Mouse (Mus musculus) embryonic facial prominence, embryonic 11.5 days (tissue): ENCODE data around the gene Ryr1. TPM values are rescaled to one million over a fixed set of nuclear protein-coding genes. Genes with fewer than 3 reads are reported as not detected.
A peak's percentile ranks its signal among the peaks of the same experiment; 100 is the strongest.
"Not testable (repeated sequence)": the region's sequence is repeated elsewhere in the genome, so short reads cannot be mapped to it uniquely, and the experiment has no call there.

Experiments used
- ATAC-seq: fragments of 200-750 bp; cut with Nextera tagmentation; replicated peaks from 2 replicates; pipeline ENCODE4 v1.8.0; 2017; ENCODE audit warnings: low read depth; ENCODE audit not compliant: insufficient number of reproducible peaks, low FRiP score, low TSS enrichment
- DNase-seq: peaks from one replicate; pipeline ENCODE4 v3.0.0-alpha.2; 2015; ENCODE audit warnings: low spot score
- H3K27ac ChIP-seq: fragments of 300-500 bp; sonication (generic); replicated peaks from 2 replicates; pipeline ENCODE4 v1.5.1; 2014; ENCODE audit warnings: mild to moderate bottlenecking, low read depth, low read length, control low read depth
- H3K27me3 ChIP-seq: fragments of 300-500 bp; sonication (generic); 2 replicates; pipeline ENCODE4 v1.6.1; 2014; ENCODE audit warnings: mild to moderate bottlenecking, low read length, moderate library complexity, mixed read lengths; ENCODE audit not compliant: control insufficient read depth, insufficient read depth
- H3K36me3 ChIP-seq: fragments of 300-500 bp; sonication (generic); replicated peaks from 2 replicates; pipeline ENCODE4 v1.6.1; 2014; ENCODE audit warnings: low read depth, mild to moderate bottlenecking, low read length, moderate library complexity, mixed read lengths; ENCODE audit not compliant: control insufficient read depth, insufficient read depth
- H3K4me1 ChIP-seq: fragments of 300-500 bp; sonication (generic); 2 replicates; pipeline ENCODE4 v1.6.1; 2014; ENCODE audit warnings: low read length, mixed read lengths; ENCODE audit not compliant: control insufficient read depth, insufficient read depth
- H3K4me2 ChIP-seq: fragments of 300-500 bp; sonication (generic); 2 replicates; pipeline ENCODE4 v1.6.1; 2014; ENCODE audit warnings: low read depth, mild to moderate bottlenecking, control low read depth, low read length, moderate library complexity
- H3K4me3 ChIP-seq: fragments of 300-500 bp; sonication (generic); 2 replicates; pipeline ENCODE4 v1.5.1; 2014; ENCODE audit warnings: low read depth, low read length, control low read depth
- H3K9ac ChIP-seq: fragments of 300-500 bp; sonication (generic); replicated peaks from 2 replicates; pipeline ENCODE4 v1.6.1; 2014; ENCODE audit warnings: mild to moderate bottlenecking, control low read depth, low read length
- H3K9me3 ChIP-seq: fragments of 300-500 bp; sonication (generic); replicated peaks from 2 replicates; pipeline ENCODE4 v1.6.1; 2016; ENCODE audit warnings: mild to moderate bottlenecking, low read length, inconsistent platforms, mixed read lengths; ENCODE audit not compliant: control insufficient read depth
- WGBS: fragments of 180-500 bp; shearing (Covaris S2); extraction: QIAGEN DNeasy Blood & Tissue Kit; methylation state at CpG from one replicate; pipeline ENCODE4 v1.1.7; 2014; 5-methylcytosine and 5-hydroxymethylcytosine counted together
- polyA plus RNA-seq: library from polyadenylated mRNA; unstranded; fragments of >200 nt; fragmentation: Nextera tagmentation; extraction: Ambion mirVana; gene quantifications from 2 replicates; pipeline ENCODE4 v1.2.1, GENCODE M21; 2014

Ryr1 gene
- polyA plus RNA-seq, 1 experiment from 2014 or later, result 0.98 TPM

DNA sequence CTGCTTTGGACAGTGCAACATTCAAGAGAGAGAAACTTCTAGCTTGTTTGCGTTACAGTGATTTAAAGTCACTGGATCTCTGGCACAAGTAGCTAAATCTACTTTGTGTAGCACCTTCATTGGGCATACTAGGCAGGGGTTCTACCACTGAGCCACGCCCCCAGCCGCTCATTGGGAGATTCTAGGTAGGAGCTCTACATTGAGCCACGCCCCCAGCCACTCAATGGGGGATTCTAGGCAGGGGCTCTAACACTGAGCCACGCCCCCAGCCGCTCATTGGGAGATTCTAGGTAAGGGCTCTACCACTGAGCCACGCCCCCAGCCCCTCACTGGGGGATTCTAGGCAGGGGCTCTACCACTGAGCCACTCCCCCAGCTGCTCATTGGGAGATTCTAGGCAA is 61.5 kb downstream of the Ryr1 start:
- WGBS, result 68% methylated on average over 7 of the region's 7 CpGs
- not testable (repeated sequence) for H3K4me2 ChIP-seq, H3K27ac ChIP-seq, H3K27me3 ChIP-seq, H3K36me3 ChIP-seq, H3K4me1 ChIP-seq, DNase-seq, H3K9me3 ChIP-seq, H3K9ac ChIP-seq, H3K4me3 ChIP-seq, ATAC-seq

DNA sequence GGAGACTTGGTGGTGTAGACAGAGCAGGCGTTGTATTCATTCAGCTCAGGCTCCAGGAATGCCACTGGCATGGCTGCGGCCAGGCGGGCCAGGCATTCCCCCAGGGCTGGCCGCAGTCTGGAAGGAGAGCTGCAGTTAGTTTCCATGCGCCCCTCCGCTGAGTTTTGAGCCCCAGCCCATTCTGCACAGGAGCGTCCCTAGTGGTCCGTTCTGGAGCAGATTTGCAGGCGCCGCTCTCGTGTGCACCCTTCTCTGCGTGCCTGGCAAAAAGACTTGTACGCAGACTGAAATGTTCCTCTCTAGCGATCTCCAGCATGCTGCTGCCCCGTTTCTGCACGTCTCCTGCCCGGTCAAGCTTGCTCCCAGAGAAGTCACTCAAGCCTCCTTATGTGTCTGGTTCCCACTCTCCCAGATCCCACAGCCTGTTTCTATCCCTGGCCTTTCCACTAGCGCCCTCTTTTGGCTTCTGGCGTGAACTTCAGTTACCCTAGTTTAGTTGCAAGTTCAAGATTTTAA is 63.4 kb downstream of the Ryr1 start:
- Histone ChIP-seq H3K27ac (no peak overlapping the region), H3K36me3 (no peaks in the 10 kb centered on the region), H3K9ac (no peak overlapping the region), H3K27me3 (no peaks in the 10 kb centered on the region), H3K4me3 (no peak overlapping the region), H3K4me2 (no peak overlapping the region), H3K9me3 (no peaks in the 10 kb centered on the region), H3K4me1 (0 out of 2 replicates have a peak, but pooled peaks cover 2% of the 10 kb centered on the region)
- DNase-seq, result peak; percentile 67
- ATAC-seq, result no peak; the same call in 1 of the 2 replicates
- WGBS, result 7% methylated on average over 19 of the region's 19 CpGs

DNA sequence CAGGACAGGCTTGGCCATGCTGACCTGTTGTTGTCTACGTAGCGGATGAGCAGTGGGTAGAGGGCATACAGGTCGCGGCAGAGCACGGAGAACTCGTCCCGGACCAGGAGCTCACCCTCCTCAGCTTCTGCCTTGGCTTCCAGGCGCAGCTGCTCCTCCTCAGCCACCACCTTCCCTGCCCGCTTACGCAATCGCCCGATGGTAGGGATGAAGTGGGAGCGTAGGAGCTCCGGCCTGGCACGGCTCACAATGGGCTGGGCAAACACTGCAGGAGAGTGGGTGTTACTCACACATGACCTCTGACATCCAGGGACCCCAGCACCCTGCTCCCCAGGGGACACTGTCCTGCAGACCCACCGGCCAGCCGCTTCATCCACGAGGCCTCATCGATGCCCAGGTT is 65.5 kb downstream of the Ryr1 start:
- WGBS, result 86% methylated on average over 19 of the region's 19 CpGs
- ATAC-seq (no peak), DNase-seq (no peak)
- Histone ChIP-seq H3K27ac (no peak overlapping the region), H3K9me3 (no peaks in the 10 kb centered on the region), H3K4me1 (0 out of 2 replicates have a peak, but pooled peaks cover 2% of the 10 kb centered on the region), H3K27me3 (no peaks in the 10 kb centered on the region), H3K4me2 (no peak overlapping the region), H3K36me3 (no peaks in the 10 kb centered on the region), H3K9ac (no peak overlapping the region), H3K4me3 (no peak overlapping the region)

DNA sequence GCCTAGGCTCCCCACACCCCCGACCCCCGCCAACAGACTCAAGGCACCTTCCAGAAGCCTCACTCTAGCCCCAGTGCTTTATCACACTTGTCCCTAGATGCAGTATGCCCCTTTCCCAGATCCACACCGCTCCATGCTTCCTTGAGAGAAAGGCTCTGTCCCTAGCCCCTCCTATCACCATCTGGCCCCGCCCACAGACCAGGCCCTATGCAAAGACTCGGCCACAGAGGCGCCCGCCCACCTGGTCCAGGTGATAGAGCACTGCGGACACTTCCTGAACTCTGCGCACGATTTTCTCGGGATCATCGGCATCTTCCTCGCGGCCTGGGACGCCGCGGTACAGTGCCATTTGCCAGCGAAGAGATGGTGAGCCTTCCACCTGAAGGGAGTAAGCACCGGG is 72.2 kb downstream of the Ryr1 start:
- no peak for ATAC-seq
- Histone ChIP-seq H3K9ac (no peak overlapping the region), H3K27me3 (peaks cover 21% of the 10 kb centered on the region), H3K4me3 (0 out of 2 replicates have a peak overlapping the region, but pooled peaks have one; percentile 9), H3K27ac (no peak overlapping the region), H3K4me1 (no peaks in the 10 kb centered on the region), H3K36me3 (no peaks in the 10 kb centered on the region), H3K9me3 (no peaks in the 10 kb centered on the region), H3K4me2 (peak overlapping the region; percentile 11; the same call in 1 of the 2 replicates)
- 6% methylated on average over 19 of the region's 19 CpGs for WGBS
- DNase-seq, result peak; percentile 11

DNA sequence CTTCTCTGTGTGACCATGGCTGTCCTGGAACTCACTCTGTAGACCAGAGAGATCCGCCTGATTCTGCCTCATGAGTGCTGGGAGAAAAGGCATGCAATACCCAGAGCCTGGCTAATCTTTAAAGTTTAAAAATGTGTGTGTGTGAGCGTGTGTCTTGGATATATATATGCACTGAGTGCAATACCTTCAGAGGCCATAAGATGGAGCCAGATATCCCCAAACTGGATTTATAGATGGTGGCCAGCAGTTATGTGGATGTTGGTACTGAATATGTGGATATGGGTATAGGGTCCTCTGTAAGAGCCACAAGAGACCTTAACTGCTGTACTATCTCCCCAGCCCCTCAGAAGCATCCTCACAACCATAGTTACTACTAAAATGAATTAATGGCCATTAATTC is 74.2 kb downstream of the Ryr1 start:
- no peak overlapping the region for H3K4me3 ChIP-seq
- 47% methylated on average over 2 of the region's 2 CpGs for WGBS
- peaks cover 21% of the 10 kb centered on the region for H3K27me3 ChIP-seq
- no peaks in the 10 kb centered on the region for H3K9me3 ChIP-seq
- ATAC-seq (no peak), DNase-seq (peak; percentile 71)
- no peak overlapping the region for H3K4me2 ChIP-seq
- no peaks in the 10 kb centered on the region for H3K36me3 ChIP-seq
- no peaks in the 10 kb centered on the region for H3K4me1 ChIP-seq
- H3K27ac ChIP-seq, result no peak overlapping the region
- no peak overlapping the region for H3K9ac ChIP-seq

DNA sequence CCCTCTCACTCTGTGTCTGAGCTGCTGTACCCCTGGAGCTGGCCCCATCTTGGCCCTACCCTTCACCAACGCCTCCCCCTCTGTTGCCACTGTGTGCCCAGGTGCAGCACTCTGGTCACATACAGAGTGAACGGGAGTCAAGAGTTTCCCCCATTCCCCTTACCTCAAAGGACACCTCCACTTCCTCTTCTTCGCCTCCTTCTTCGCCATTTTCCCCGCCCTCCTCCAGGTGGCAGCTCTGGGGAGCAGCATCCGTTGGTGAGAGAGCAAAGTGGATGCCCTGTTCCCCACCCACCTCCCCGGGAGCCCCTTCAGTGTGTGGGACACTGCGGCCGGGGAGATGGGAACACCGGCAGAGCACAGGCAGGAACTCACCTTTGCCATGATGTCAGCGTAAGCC is 76.4 kb downstream of the Ryr1 start:
- Histone ChIP-seq H3K9me3 (no peaks in the 10 kb centered on the region), H3K27me3 (peaks cover 17% of the 10 kb centered on the region), H3K4me1 (no peaks in the 10 kb centered on the region), H3K4me3 (no peak overlapping the region), H3K36me3 (no peaks in the 10 kb centered on the region), H3K27ac (no peak overlapping the region), H3K4me2 (no peak overlapping the region), H3K9ac (no peak overlapping the region)
- WGBS, result 75% methylated on average over 11 of the region's 11 CpGs
- DNase-seq (no peak), ATAC-seq (no peak)

DNA sequence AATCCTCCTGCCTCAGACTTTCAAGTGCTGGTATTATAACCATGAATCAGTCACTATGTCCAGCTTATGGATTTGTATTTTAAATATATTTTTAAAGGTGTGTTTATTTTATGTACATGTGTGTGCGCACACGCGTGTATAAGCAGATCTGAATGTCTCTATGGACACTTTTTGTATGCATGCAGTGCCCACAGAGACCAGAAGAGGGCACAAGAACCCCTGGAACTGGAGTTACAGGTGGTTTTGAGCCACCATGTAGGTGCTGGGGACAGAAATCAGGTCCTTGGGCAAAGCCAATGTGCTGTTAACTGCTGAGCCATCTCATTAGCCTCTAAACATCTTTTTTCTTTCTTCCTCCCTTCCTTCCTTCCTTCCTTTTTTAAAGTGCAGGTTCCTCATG is 76.9 kb downstream of the Ryr1 start:
- Histone ChIP-seq H3K9ac (no peak overlapping the region), H3K9me3 (no peaks in the 10 kb centered on the region), H3K4me1 (no peaks in the 10 kb centered on the region), H3K4me3 (no peak overlapping the region), H3K27ac (no peak overlapping the region), H3K4me2 (no peak overlapping the region), H3K36me3 (no peaks in the 10 kb centered on the region), H3K27me3 (peaks cover 12% of the 10 kb centered on the region)
- ATAC-seq (no peak), DNase-seq (no peak)
- WGBS, result 81% methylated on average over 3 of the region's 3 CpGs

DNA sequence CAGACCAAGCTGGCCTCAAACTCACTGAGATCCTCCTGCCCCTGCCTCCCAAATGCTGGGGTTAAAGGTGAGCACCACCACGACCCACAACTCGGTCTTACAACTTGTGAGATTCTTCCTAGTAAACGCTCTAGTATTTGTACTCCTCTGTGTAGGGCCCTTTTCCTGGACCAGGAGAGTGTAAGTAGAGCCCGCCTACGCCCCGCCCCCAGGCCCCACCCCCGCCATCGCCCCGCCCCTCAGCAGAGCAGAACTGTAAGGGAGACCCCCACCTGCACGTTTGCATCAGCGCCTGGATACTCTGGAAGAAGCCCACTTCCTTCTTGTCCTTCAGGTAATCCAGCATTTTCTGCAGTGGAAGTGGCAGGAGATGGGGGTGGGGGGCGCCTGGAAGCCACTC is 78.4 kb downstream of the Ryr1 start:
- ATAC-seq, result 0 out of 2 replicates have a peak, but pooled peaks have one; percentile 36
- no peak overlapping the region for H3K27ac ChIP-seq
- no peaks in the 10 kb centered on the region; the same call in 1 of the 2 replicates for H3K27me3 ChIP-seq
- no peak overlapping the region for H3K4me3 ChIP-seq
- WGBS, result 5% methylated on average over 11 of the region's 12 CpGs
- H3K4me2 ChIP-seq, result no peak overlapping the region
- no peak overlapping the region for H3K9ac ChIP-seq
- no peaks in the 10 kb centered on the region for H3K36me3 ChIP-seq
- no peak for DNase-seq
- no peaks in the 10 kb centered on the region for H3K4me1 ChIP-seq
- H3K9me3 ChIP-seq, result no peaks in the 10 kb centered on the region
